Mouse (Mus musculus) kidney, postnatal 0 days (tissue): ENCODE data around the gene Rab25. TPM values are rescaled to one million over a fixed set of nuclear protein-coding genes. Genes with fewer than 3 reads are reported as not detected.

Experiments
- ATAC-seq: fragments of 200-750 bp; cut with Nextera tagmentation; replicated peaks from 2 replicates; pipeline ENCODE4 v1.8.0; 2017; ENCODE audit warnings: low read depth, moderate number of reproducible peaks, moderate TSS enrichment, moderate library complexity; ENCODE audit not compliant: low FRiP score
- DNase-seq: peaks from one replicate; pipeline ENCODE4 v3.0.0-alpha.2; 2016; ENCODE audit warnings: low spot score
- H3K27ac ChIP-seq: fragments of 300-500 bp; sonication (generic); 2 replicates; pipeline ENCODE4 v1.5.1; 2014; ENCODE audit warnings: mild to moderate bottlenecking
- H3K27me3 ChIP-seq: fragments of 300-500 bp; sonication (generic); 2 replicates; pipeline ENCODE4 v1.6.1; 2014; ENCODE audit warnings: low read length, mixed read lengths; ENCODE audit not compliant: insufficient read depth
- H3K36me3 ChIP-seq: fragments of 300-500 bp; sonication (generic); 2 replicates; pipeline ENCODE4 v1.6.1; 2014; ENCODE audit warnings: low read length, mixed read lengths; ENCODE audit not compliant: insufficient read depth
- H3K4me1 ChIP-seq: fragments of 300-500 bp; sonication (generic); replicated peaks from 2 replicates; pipeline ENCODE4 v1.6.1; 2014; ENCODE audit warnings: antibody characterized with exemption, low read length, mixed read lengths; ENCODE audit not compliant: insufficient read depth
- H3K4me2 ChIP-seq: fragments of 300-500 bp; sonication (generic); 2 replicates; pipeline ENCODE4 v1.6.1; 2014; ENCODE audit warnings: mild to moderate bottlenecking, low read length, moderate library complexity, mixed read lengths
- H3K4me3 ChIP-seq: fragments of 300-500 bp; sonication (generic); replicated peaks from 2 replicates; pipeline ENCODE4 v1.5.1; 2014; ENCODE audit warnings: low read depth, low read length
- H3K9ac ChIP-seq: fragments of 300-500 bp; sonication (generic); 2 replicates; pipeline ENCODE4 v1.6.1; 2014; ENCODE audit warnings: low read depth, low read length
- H3K9me3 ChIP-seq: fragments of 300-500 bp; sonication (generic); replicated peaks from 2 replicates; pipeline ENCODE4 v1.6.1; 2016; ENCODE audit warnings: low read length, inconsistent platforms, mixed read lengths
- CTCF ChIP-seq: IDR thresholded peaks from 2 replicates; pipeline ENCODE4 v1.5.1; 2016; ENCODE audit warnings: antibody characterized with exemption, low read depth, mild to moderate bottlenecking, moderate library complexity
- WGBS: fragments of 180-500 bp; shearing (Covaris S2); extraction: QIAGEN DNeasy Blood & Tissue Kit; methylation state at CpG from one replicate; pipeline ENCODE4 v1.1.7; 2014; 5-methylcytosine and 5-hydroxymethylcytosine counted together
- polyA plus RNA-seq: library from polyadenylated mRNA; unstranded; fragments of >200 nt; fragmentation: Nextera tagmentation; extraction: Ambion mirVana; gene quantifications from 2 replicates; pipeline ENCODE4 v1.2.1, GENCODE M21; 2015

Gene Rab25
- polyA plus RNA-seq, 1 experiment from 2014 or later = 28.9 TPM

GRCm38 (mm10) chr3:88532689-88533511 is 15.2 kb downstream of the Rab25 start:
- Histone ChIP-seq H3K27ac (peak overlapping the region; percentile 96), H3K4me1 (peaks cover 56% of the 10 kb centered on the region), H3K4me2 (peak overlapping the region; percentile 89), H3K9me3 (no peaks in the 10 kb centered on the region), H3K9ac (peak overlapping the region; percentile 92), H3K36me3 (peaks cover 8% of the 10 kb centered on the region; the same call in 1 of the 2 replicates), H3K27me3 (no peaks in the 10 kb centered on the region), H3K4me3 (peak overlapping the region; percentile 85)
- WGBS = under 1% methylated on average over 34 of the region's 40 CpGs
- ATAC-seq (peak; percentile 12; the same call in 1 of the 2 replicates), DNase-seq (peak; percentile 75)
- no peak for TF ChIP-seq CTCF

- H3K4me3 ChIP-seq = peak within 1 kb of the TSS; percentile 85
- H3K4me1 ChIP-seq = peaks cover 60% of the 10 kb centered on the region
- DNase-seq (no peak), ATAC-seq (no peak)
- peaks cover 6% of the 10 kb centered on the region; the same call in 1 of the 2 replicates for H3K36me3 ChIP-seq
- 0% methylated on average over 23 of the region's 31 CpGs for WGBS
- no peak for TF ChIP-seq CTCF
- peak within 1 kb of the TSS; percentile 96 for H3K27ac ChIP-seq
- H3K9me3 ChIP-seq = no peaks in the 10 kb centered on the region
- H3K27me3 ChIP-seq = no peaks in the 10 kb centered on the region
- peak within 1 kb of the TSS; percentile 89 for H3K4me2 ChIP-seq
- H3K9ac ChIP-seq = peak within 1 kb of the TSS; percentile 92
Measured at GRCm38 (mm10) chr3:88532299-88532674, 15.8 kb downstream of the Rab25 start, which contains the start of gene Mex3a. Gene Mex3a, plus strand, starts transcription at chr3:88532395.

GRCm38 (mm10) chr3:88531348-88532298 is 16.5 kb downstream of the Rab25 start:
- no peaks in the 10 kb centered on the region for H3K9me3 ChIP-seq
- under 1% methylated on average over 60 of the region's 63 CpGs for WGBS
- ATAC-seq (peak; percentile 70), DNase-seq (peak; percentile 93)
- peak overlapping the region; percentile 96 for H3K27ac ChIP-seq
- H3K4me3 ChIP-seq = peak overlapping the region; percentile 85
- no peaks in the 10 kb centered on the region; the same call in 1 of the 2 replicates for H3K36me3 ChIP-seq
- H3K4me1 ChIP-seq = peaks cover 54% of the 10 kb centered on the region
- no peak for TF ChIP-seq CTCF
- peak overlapping the region; percentile 92 for H3K9ac ChIP-seq
- H3K4me2 ChIP-seq = peak overlapping the region; percentile 89
- H3K27me3 ChIP-seq = no peaks in the 10 kb centered on the region

- Histone ChIP-seq H3K27ac (peak overlapping the region; percentile 96), H3K4me3 (peak overlapping the region; percentile 85), H3K27me3 (no peaks in the 10 kb centered on the region), H3K4me2 (peak overlapping the region; percentile 89), H3K9me3 (no peaks in the 10 kb centered on the region), H3K9ac (peak overlapping the region; percentile 49; the same call in 1 of the 2 replicates), H3K4me1 (peaks cover 40% of the 10 kb centered on the region), H3K36me3 (no peaks in the 10 kb centered on the region)
- WGBS = 18% methylated on average over 11 of the region's 11 CpGs
- DNase-seq (no peak), ATAC-seq (no peak)
- TF ChIP-seq CTCF = no peak
Measured at GRCm38 (mm10) chr3:88530082-88530864, 17.8 kb downstream of the Rab25 start.

- DNase-seq = no peak
- ATAC-seq = no peak
- peak overlapping the region; percentile 40; the same call in 1 of the 2 replicates for H3K27ac ChIP-seq
- H3K4me3 ChIP-seq = no peak overlapping the region
- H3K4me2 ChIP-seq = peak overlapping the region; percentile 89
- H3K4me1 ChIP-seq = peaks cover 32% of the 10 kb centered on the region
- no peaks in the 10 kb centered on the region for H3K36me3 ChIP-seq
- no peaks in the 10 kb centered on the region for H3K9me3 ChIP-seq
- WGBS = 36% methylated on average over 7 of the region's 7 CpGs
- H3K9ac ChIP-seq = peak overlapping the region; percentile 38; the same call in 1 of the 2 replicates
- H3K27me3 ChIP-seq = no peaks in the 10 kb centered on the region
- no peak for TF ChIP-seq CTCF
Measured at GRCm38 (mm10) chr3:88529204-88530000, 18.7 kb downstream of the Rab25 start.
